Mouse (Mus musculus): ENCODE results near the gene Vdac2.

DNA sequence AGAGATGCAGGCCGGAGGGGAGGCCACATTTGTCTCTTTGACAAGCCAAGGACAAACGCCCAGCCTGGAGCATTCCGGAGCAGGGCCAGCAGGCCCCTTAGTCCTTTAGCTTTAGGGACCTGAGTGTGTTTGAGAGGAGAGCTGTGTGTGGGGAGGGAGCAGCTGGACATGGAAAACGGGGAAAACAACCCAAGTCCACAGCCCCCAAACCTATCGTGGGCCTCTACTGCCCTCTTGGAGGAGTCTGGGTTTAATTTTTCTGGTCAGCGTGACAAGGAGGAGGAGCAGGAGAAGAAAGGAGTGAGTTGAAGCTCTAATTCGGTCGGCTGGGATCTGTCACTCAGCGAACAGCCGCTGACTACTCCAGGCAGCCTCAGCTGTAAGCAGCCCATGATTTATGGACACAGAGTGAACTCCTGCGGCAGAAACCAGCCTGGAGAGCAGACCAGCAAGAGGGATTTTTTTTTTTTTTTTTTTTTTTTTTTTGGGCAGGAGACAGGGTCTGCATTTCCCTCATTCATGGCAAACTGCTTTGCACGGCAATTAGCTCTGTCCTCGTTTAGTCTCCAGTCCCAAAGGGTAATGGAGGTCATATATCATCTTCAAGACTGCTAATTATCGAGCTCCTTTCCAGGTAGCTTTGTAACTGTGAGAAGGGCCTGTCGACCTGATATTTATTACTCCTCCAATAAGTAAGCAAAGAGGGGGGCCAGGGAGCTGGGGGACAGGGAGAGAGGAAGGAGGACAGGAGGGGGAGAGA lies 66.7 kb downstream of the Vdac2 start:
- TF ChIP-seq CTCF (IDR thresholded peaks at IDR 0.05; ENCODE audit: control insufficient read depth, insufficient read depth, insufficient replicate concordance, low read depth, low read length) (no peak), POLR2A (IDR thresholded peaks at IDR 0.05; ENCODE audit: control insufficient read depth, low read depth, low read length) (no peak)
